Mouse (Mus musculus) forebrain, embryonic 11.5 days (tissue): ENCODE data around the gene Pard3. TPM values are rescaled to one million over a fixed set of nuclear protein-coding genes. Genes with fewer than 3 reads are reported as not detected.

Experiments used
- ATAC-seq: fragments of 200-750 bp; cut with Nextera tagmentation; replicated peaks from 2 replicates; pipeline ENCODE4 v1.8.0; 2017; ENCODE audit warnings: moderate TSS enrichment; ENCODE audit not compliant: low FRiP score
- DNase-seq: peaks from one replicate; pipeline ENCODE4 v3.0.0-alpha.2; 2017; ENCODE audit warnings: low spot score
- H3K27ac ChIP-seq: fragments of 300-500 bp; sonication (generic); 2 replicates; pipeline ENCODE4 v1.5.1; 2014; ENCODE audit warnings: low read depth, low read length
- H3K27me3 ChIP-seq: fragments of 300-500 bp; sonication (generic); 2 replicates; pipeline ENCODE4 v1.6.1; 2014; ENCODE audit warnings: mild to moderate bottlenecking, low read length, mixed read lengths; ENCODE audit not compliant: control insufficient read depth, insufficient read depth
- H3K36me3 ChIP-seq: fragments of 300-500 bp; sonication (generic); 2 replicates; pipeline ENCODE4 v1.6.1; 2014; ENCODE audit warnings: mild to moderate bottlenecking, low read length, moderate library complexity, mixed read lengths; ENCODE audit not compliant: control insufficient read depth, insufficient read depth
- H3K4me1 ChIP-seq: fragments of 300-500 bp; sonication (generic); replicated peaks from 2 replicates; pipeline ENCODE4 v1.6.1; 2014; ENCODE audit warnings: low read length, mixed read lengths; ENCODE audit not compliant: control insufficient read depth, insufficient read depth
- H3K4me2 ChIP-seq: fragments of 300-500 bp; sonication (generic); 2 replicates; pipeline ENCODE4 v1.6.1; 2014; ENCODE audit warnings: low read depth, mild to moderate bottlenecking, low read length, moderate library complexity, mixed read lengths; ENCODE audit not compliant: severe bottlenecking
- H3K4me3 ChIP-seq: fragments of 300-500 bp; sonication (generic); 2 replicates; pipeline ENCODE4 v1.5.1; 2014; ENCODE audit warnings: low read depth, low read length
- H3K9ac ChIP-seq: fragments of 300-500 bp; sonication (generic); 2 replicates; pipeline ENCODE4 v1.6.1; 2014; ENCODE audit warnings: low read length
- H3K9me3 ChIP-seq: fragments of 300-500 bp; sonication (generic); 2 replicates; pipeline ENCODE4 v1.6.1; 2016; ENCODE audit warnings: low read length, mixed read lengths; ENCODE audit not compliant: control insufficient read depth
- WGBS: fragments of 180-500 bp; shearing (Covaris S2); extraction: QIAGEN DNeasy Blood & Tissue Kit; methylation state at CpG from one replicate; pipeline ENCODE4 v1.1.7; 2014; 5-methylcytosine and 5-hydroxymethylcytosine counted together
- polyA plus RNA-seq: library from polyadenylated mRNA; unstranded; fragments of >200 nt; fragmentation: Nextera tagmentation; extraction: Ambion mirVana; gene quantifications from 2 replicates; pipeline ENCODE4 v1.2.1, GENCODE M21; 2014

Gene Pard3
- polyA plus RNA-seq, 1 experiment from 2014 or later, result 39.8 TPM

DNA sequence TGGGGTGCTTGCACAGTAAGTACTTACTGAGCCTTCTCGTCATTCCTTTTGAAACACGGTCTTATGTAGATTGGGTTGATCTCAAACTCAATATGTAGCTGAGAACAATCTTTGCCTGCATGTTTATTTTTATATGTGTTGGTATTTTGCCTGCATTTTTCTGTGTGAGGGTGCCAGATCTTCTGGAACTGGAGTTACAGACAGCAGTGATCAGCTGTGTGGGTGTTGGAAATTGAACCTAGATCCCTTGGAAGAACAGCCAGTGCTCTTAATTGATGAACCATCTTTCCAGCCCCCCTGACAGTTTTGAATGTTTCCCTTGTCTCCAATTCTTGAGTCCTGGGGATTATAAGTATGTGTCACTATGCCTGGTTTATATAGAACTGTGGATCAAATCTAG lies 4.9 kb upstream of the Pard3 start:
- H3K4me2 ChIP-seq, result no peak overlapping the region
- H3K9ac ChIP-seq, result no peak overlapping the region
- H3K9me3 ChIP-seq, result no peaks in the 10 kb centered on the region
- no peaks in the 10 kb centered on the region for H3K27me3 ChIP-seq
- no peak for ATAC-seq
- H3K36me3 ChIP-seq, result no peaks in the 10 kb centered on the region
- no peak for DNase-seq
- peaks cover 3% of the 10 kb centered on the region; the same call in 1 of the 2 replicates for H3K4me1 ChIP-seq
- no peak overlapping the region for H3K4me3 ChIP-seq
- WGBS, result 98% methylated on average over 2 of the region's 2 CpGs
- H3K27ac ChIP-seq, result no peak overlapping the region

DNA sequence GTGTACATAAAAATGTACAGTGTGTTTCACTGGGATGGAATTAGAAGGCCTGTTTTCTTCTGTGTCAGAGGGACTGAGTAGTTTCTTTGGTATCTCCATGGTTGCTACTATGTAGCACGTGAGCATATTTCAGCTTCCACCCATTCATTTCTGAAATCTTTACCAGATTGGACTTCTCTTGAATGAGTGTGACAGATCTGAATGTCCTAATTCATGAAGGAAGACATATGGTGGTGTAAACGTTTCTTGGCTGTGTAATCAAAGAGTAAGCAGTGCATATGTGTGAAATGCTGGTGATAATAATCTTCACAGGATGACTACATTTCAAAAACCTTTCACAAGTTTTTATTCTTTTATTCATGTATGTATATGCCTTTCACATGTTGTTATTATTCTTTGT lies 3.9 kb upstream of the Pard3 start:
- Histone ChIP-seq H3K27me3 (no peaks in the 10 kb centered on the region), H3K4me2 (no peak overlapping the region), H3K9ac (no peak overlapping the region), H3K36me3 (no peaks in the 10 kb centered on the region), H3K4me3 (no peak overlapping the region), H3K27ac (no peak overlapping the region), H3K4me1 (peaks cover 3% of the 10 kb centered on the region; the same call in 1 of the 2 replicates), H3K9me3 (no peaks in the 10 kb centered on the region)
- 78% methylated on average over 2 of the region's 2 CpGs for WGBS
- ATAC-seq (no peak), DNase-seq (no peak)

DNA sequence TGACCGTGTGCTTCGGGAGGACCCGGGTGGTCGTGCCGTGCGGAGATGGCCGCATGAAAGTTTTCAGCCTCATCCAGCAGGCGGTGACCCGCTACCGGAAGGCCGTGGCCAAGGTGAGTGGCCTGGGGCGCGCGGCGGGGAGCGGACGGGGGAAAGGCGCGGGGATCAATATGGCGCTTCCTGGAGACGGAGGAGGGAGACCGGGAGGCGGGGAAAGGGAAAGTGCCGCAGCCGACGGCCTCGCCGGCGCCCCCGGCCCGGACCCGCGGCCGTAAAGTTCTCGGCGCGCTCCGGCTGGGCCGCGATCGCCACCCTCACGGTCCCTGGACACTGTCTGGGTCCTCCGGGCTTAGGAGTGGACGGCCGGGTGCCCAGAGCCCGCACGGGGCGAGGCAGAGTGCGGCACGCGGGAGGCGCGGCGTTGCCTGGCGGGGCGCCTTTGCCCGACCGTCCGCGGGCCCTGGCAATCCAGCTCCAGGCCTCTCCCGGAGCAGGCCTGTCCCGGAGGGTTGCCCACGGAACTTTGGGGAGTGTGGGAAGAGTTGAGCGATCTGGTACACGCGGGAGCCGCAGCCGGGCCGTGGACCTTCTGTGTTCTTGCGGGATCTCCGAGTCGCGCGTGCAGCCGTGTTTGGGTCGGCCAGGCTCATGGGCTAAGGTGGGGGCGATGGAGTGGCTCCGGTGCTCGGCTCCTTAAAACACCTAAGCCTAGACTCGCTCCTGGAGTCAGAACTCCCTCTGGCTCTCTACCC lies 844 bp downstream of the Pard3 start:
- peak overlapping the region; percentile 96 for H3K27ac ChIP-seq
- no peaks in the 10 kb centered on the region for H3K27me3 ChIP-seq
- peak overlapping the region; percentile 98 for H3K9ac ChIP-seq
- peaks cover 7% of the 10 kb centered on the region; the same call in 1 of the 2 replicates for H3K4me1 ChIP-seq
- H3K4me2 ChIP-seq, result peak overlapping the region; percentile 74
- H3K9me3 ChIP-seq, result no peaks in the 10 kb centered on the region
- under 1% methylated on average over 76 of the region's 80 CpGs for WGBS
- peak; percentile 71 for ATAC-seq
- DNase-seq, result peak; percentile 85
- H3K4me3 ChIP-seq, result peak overlapping the region; percentile 92
- no peaks in the 10 kb centered on the region for H3K36me3 ChIP-seq

GRCm38 (mm10) chr8:127065113-127065473 lies 1.4 kb downstream of the Pard3 start:
- peak; percentile 53 for DNase-seq
- peak overlapping the region; percentile 74 for H3K4me2 ChIP-seq
- peak overlapping the region; percentile 98 for H3K9ac ChIP-seq
- H3K4me1 ChIP-seq, result peaks cover 7% of the 10 kb centered on the region; the same call in 1 of the 2 replicates
- ATAC-seq, result no peak
- 1% methylated on average over 10 of the region's 10 CpGs for whole genome bisulfite sequencing
- H3K9me3 ChIP-seq, result no peaks in the 10 kb centered on the region
- no peaks in the 10 kb centered on the region for H3K36me3 ChIP-seq
- peak overlapping the region; percentile 96 for H3K27ac ChIP-seq
- H3K4me3 ChIP-seq, result peak overlapping the region; percentile 92
- no peaks in the 10 kb centered on the region for H3K27me3 ChIP-seq

DNA sequence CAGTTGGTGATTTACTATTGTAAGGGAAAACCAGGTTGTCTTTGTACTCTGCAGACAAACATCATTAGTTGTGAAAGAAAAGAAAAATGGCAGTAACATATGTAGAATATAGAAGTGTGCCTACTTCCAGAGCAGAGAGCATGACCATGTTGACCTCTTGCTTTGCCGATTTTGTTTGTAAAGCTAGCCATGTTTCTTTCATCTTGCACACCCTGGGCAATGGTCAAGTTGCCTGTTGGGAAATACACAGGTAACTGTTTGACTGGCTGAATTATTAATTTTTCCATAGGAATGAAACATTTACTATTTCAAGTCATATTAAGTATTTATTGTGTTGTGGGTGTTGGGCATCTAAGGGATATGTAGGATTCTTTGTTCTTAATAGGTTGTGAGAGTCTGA lies 2.1 kb downstream of the Pard3 start:
- DNase-seq (no peak), ATAC-seq (no peak)
- Histone ChIP-seq H3K4me2 (peak overlapping the region; percentile 74), H3K27ac (no peak overlapping the region), H3K36me3 (no peaks in the 10 kb centered on the region), H3K9ac (peak overlapping the region; percentile 98; the same call in 1 of the 2 replicates), H3K27me3 (no peaks in the 10 kb centered on the region), H3K4me3 (peak overlapping the region; percentile 92), H3K9me3 (no peaks in the 10 kb centered on the region), H3K4me1 (peaks cover 7% of the 10 kb centered on the region; the same call in 1 of the 2 replicates)
- WGBS, result 59% methylated on average over 1 of the region's 1 CpGs

GRCm38 (mm10) chr8:127066501-127066900 lies 2.8 kb downstream of the Pard3 start:
- H3K4me3 ChIP-seq, result no peak overlapping the region
- H3K27me3 ChIP-seq, result no peaks in the 10 kb centered on the region
- ATAC-seq, result no peak
- no peak overlapping the region for H3K9ac ChIP-seq
- H3K4me2 ChIP-seq, result no peak overlapping the region
- DNase-seq, result no peak
- H3K36me3 ChIP-seq, result no peaks in the 10 kb centered on the region
- H3K9me3 ChIP-seq, result no peaks in the 10 kb centered on the region
- H3K27ac ChIP-seq, result no peak overlapping the region
- peaks cover 7% of the 10 kb centered on the region; the same call in 1 of the 2 replicates for H3K4me1 ChIP-seq

DNA sequence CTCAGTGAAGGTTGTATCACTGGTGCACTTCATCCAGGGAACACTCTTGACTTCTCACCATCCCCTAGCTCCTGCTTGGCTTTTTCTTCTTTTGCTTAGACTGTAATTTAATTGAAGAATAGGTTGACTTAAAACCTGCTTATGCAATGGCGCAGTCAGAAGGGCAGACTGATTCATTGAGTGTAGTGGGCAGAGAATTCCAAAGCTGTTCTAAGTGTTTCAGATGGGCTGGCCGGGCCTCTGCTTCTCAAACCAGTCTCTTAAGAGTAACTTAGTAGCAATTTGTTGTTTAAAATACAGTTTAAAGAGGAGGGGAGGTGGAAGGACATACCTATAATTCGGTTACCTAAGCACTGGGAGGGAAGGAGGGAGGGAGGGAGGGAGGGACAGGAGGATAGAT lies 5.0 kb downstream of the Pard3 start:
- peaks cover 5% of the 10 kb centered on the region; the same call in 1 of the 2 replicates for H3K4me1 ChIP-seq

GRCm38 (mm10) chr8:127070225-127070624 lies 6.5 kb downstream of the Pard3 start:
- H3K27me3 ChIP-seq, result no peaks in the 10 kb centered on the region
- H3K4me1 ChIP-seq, result peaks cover 4% of the 10 kb centered on the region; the same call in 1 of the 2 replicates
- no peak overlapping the region for H3K4me3 ChIP-seq
- no peaks in the 10 kb centered on the region for H3K36me3 ChIP-seq
- no peak overlapping the region for H3K9ac ChIP-seq
- no peak overlapping the region for H3K4me2 ChIP-seq
- no peaks in the 10 kb centered on the region for H3K9me3 ChIP-seq
- H3K27ac ChIP-seq, result no peak overlapping the region
- 81% methylated on average over 3 of the region's 3 CpGs for WGBS
- DNase-seq, result no peak
- ATAC-seq, result no peak

More for the DNA sequence above, 5.0 kb downstream of the Pard3 start:
- DNase-seq (peak; percentile 10), ATAC-seq (no peak)
- Histone ChIP-seq H3K9me3 (no peaks in the 10 kb centered on the region), H3K4me3 (no peak overlapping the region), H3K9ac (no peak overlapping the region), H3K36me3 (no peaks in the 10 kb centered on the region), H3K27me3 (no peaks in the 10 kb centered on the region), H3K27ac (no peak overlapping the region), H3K4me2 (no peak overlapping the region)
- 88% methylated on average over 3 of the region's 3 CpGs for WGBS
